Mouse (Mus musculus) lung, adult 2 months (tissue): ENCODE results near the gene Map3k4.

ENCODE experiments used
- CTCF ChIP-seq: fragments of 200-500 bp; IDR thresholded peaks from 2 replicates; pipeline ENCODE4 v1.5.1; 2011; ENCODE audit warnings: mild to moderate bottlenecking, low read length, control low read depth; ENCODE audit not compliant: insufficient read depth
- POLR2A ChIP-seq: fragments of 200-500 bp; IDR thresholded peaks from 2 replicates; pipeline ENCODE4 v1.6.1; 2011; ENCODE audit warnings: low read depth, mild to moderate bottlenecking, control low read depth, low read length, borderline replicate concordance; ENCODE audit errors: extremely low read depth

GRCm38 (mm10) chr17:12317954-12318651 is 493 bp downstream of the Map3k4 start:
- TF ChIP-seq POLR2A = no peak
- no peak for TF ChIP-seq CTCF
